Mouse (Mus musculus): Measurements from ENCODE around the gene Eral1.

Gene Eral1

DNA sequence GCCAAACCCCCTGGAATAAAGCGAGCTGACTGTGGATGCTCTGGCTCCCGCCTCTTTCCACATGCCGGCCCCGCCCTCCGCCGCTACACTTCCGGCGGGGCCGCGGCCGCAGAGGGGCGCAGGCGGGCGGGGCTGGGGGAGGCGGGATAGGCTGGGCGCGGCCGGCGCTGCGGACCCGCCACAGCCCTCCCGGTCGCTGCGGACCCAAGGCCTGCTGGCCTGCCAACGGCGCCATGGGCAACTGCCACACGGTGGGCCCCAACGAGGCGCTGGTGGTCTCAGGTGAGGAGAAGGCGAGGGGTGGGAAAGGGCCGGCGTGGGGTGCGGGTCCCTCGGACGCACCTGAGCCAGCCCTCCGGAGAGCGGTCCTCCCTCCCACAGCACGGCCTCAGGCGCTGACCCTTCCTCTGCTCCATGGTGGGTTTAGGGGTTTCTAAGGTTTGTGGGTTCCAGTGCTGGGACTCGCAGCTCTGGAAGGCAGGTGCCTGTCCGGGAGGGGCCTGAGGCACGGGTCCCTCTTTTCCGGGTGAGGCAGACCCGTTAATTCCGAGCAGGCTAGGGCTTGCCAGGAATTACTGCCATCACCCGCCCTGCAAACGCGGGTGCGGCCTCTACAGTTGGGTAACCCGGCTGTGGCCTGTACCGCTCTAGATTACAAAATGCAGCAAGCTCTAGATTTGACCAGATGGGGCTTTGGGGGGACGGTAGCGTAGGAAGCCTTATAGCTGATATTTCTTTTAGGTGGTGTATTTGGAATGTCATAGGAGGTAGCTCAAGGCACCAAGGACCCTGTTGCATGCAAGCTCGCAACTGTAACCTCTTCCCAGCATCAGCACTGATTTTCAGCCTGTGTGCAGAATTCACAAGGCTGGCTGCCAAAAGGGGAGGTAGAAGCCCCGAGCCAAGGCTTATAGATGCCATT, 42.1 kb downstream of the Eral1 start, which contains the start of gene Flot2:
Gene Flot2 (plus strand): TSS at position 101 of the 922 bp plus-strand sequence.
- DNase-seq (ENCODE audit: low spot score): peak; percentile 79

DNA sequence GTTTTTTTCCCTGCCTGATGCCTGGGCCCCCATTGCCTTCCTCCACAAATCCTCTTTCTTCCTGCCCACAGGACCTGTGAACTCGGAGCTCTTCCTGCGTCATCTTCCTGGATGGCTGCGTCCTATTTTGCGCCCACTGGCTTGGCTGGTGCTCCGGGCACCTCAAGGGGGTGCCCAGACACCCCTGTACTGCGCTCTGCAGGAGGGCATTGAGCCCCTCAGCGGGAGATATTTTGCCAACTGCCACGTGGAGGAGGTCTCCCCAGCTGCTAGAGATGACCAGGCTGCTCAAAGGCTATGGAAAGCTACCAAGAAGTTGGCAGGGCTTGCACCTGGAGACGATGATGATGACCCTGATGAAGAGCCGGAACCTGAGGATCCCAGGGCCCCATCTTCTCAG, 43.4 kb downstream of the Eral1 start:
- DNase-seq (ENCODE audit: low spot score): no peak

DNA sequence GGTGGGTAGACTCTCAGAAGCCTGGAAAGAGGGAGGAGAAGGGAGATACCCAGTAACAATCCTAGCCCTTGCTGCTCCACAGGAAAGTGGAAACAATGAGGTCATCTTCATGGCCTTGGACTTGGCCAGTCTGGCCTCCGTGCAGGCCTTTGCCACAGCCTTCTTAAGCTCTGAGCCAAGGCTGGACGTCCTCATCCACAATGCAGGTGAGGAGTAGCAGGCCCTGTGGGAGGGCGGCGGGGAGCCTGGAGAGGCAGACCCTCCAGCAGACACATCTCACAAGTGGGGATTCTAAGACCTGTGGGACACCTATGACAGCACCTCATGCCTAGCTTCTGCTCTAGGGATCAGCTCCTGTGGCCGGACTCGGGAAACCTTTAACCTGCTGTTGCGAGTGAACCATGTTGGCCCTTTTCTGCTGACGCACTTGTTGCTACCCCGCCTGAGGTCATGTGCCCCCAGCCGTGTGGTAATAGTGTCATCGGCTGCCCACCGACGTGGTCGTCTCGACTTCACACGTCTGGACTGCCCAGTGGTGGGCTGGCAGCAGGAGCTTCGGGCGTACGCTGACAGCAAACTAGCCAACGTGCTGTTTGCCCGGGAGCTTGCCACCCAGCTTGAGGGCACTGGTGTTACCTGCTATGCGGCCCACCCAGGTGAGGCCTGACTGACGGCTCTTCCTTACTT, 46.1 kb downstream of the Eral1 start:
- DNase-seq (ENCODE audit: low spot score): no peak

DNA sequence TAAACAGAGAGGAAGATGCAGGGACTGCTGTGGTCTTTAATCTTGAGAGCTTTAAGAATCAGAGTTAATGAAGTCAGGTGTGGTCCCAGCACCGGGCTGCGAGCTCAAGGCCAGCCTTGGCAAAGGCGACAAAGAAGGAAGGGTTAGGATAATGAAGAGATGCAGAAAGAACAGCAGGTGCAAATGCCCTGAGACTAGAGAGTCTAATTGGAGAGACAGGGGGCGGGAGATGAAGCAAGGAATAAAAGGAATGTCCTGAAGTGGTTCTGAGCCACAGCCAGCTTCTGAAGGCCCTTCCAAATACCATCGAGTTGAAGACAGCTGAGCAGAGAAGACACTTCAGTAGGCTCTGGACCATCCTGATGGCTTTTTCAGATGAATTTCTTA, 47.4 kb downstream of the Eral1 start:
- DNase-seq (ENCODE audit: low spot score): peak; percentile 15

DNA sequence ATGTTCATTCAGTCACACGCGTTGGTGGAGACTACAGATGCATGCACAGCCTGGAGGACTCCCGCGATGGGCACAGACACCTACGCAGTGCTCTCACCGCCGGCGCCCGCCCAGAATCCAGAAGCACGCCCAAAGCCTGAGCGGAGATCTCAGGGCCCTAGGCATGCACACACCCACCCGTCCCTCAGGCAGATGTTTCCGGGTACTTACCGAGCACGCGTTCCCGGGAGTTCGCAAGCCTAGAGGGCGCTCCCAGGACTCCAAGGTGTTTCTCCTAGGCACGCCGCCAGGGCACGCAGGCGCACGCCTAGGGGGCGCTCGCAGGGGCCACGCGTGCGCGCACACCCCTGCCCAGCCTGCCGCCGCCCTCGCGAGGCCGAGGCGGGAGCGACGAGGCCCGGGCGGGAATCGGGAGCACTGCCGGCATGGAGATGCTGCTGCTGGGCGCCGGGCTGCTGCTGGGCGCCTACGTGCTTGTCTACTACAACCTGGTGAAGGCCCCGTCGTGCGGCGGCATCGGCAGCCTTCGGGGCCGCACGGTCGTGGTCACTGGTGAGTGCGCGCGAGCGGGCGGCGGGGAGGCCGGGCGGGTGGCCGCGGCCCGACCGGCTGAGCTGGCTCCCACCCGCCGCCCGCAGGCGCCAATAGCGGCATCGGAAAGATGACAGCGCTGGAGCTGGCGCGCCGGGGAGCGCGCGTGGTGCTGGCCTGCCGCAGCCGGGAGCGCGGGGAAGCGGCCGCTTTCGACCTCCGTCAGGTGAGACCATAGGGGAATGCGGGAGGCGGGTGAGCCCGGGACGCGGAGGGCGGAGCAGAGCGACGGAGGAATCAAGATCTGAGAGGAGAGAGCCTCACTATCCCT, 48.0 kb downstream of the Eral1 start, which contains the start of gene Dhrs13:
Gene Dhrs13 (plus strand): TSS at position 334 of the 862 bp plus-strand sequence.
- peak; percentile 94 for DNase-seq (ENCODE audit: low spot score)

DNA sequence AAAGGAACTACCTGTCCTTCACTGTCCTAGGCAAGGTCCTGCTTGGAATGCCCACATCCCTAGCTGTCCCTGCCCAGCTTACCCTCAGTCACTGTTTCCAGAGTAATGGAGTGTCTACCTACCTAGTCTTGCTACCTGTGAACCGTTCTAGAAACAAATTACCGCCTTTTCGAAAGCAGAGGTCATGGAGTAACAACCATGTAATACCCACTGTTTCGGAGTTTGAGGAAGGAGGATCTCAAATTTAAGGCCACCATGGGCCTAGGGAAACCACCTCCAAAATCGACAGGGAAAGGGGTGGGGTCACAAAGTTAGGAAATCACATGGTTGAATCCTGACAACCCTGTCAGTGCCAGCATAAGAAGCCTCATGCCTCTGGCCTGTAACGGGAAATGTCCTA, 48.8 kb downstream of the Eral1 start:
- DNase-seq (ENCODE audit: low spot score): no peak

DNA sequence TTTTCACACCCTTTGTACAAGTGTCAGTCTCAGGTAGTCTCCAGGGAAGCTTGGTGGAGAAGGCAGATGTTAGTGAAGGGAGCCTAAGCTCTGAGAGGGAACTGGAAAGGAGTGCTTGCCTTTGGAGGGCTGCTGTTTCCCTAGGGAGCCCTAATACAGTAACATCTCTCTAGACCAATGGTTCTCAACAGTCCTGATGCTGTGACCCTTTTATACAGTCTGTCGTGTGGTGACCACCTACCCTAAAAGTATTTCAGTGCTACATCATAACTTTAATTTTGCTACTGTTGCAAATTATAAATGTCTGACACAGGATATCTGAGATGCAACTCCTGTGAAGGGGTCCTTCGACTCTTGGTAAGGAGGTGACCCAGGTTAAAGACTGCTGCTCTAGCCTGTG, 49.6 kb downstream of the Eral1 start:
- DNase-seq (ENCODE audit: low spot score): no peak

DNA sequence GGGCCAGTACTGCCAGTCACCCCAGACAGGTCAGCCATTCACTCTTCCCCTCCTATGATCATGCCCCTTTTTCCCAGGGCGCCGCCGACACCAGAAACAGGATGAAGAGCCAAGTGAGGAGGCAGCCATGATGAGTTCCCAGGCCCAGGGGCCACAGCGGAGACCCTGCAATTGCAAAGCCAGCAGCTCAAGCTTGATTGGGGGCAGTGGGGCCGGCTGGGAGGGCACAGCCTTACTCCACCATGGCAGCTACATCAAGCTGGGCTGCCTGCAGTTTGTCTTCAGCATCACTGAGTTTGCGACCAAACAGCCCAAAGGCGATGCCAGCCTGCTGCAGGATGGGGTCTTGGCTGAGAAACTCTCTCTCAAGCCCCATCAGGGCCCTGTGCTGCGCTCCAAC, 50.9 kb downstream of the Eral1 start:
- no peak for DNase-seq (ENCODE audit: low spot score)

DNA sequence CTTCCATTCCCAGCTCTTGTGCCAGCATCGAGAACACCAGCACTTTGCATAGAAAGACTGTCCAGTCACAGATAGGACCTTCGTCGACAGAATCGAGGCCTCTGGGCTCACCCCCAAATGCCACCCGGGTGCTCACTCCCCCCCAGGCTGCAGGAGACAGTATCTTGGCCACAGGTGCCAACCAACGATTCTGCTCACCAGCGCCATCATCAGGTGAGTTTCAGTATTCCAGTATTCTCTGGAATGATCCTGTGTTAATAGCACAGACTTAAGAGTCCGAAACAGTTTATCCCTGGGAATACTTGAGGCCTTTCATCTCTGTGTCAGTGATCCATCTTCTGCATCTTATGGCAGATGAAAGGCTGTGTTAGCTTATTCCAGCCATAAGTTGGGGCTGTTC, 56.6 kb downstream of the Eral1 start:
- DNase-seq (ENCODE audit: low spot score): peak; percentile 45

Data from embryo, embryonic 10 days (tissue).